Mouse (Mus musculus) spleen, adult 2 months (tissue): ENCODE results near the gene Best2. TPM values are rescaled to one million over a fixed set of nuclear protein-coding genes. Genes with fewer than 3 reads are reported as not detected.

Source experiments
- DNase-seq, 2 experiments: peaks; one replicate each; pipeline versions ENCODE4 v3.0.0 to v3.0.0-alpha.2; 2012 to 2021; ENCODE audit warnings: low spot score in 2 of 2, low read depth in 1 of 2
- H3K27ac ChIP-seq: fragments of 200-500 bp; 2 replicates; pipeline ENCODE4 v1.5.1; 2012; ENCODE audit warnings: low read length, inconsistent platforms; ENCODE audit not compliant: insufficient read depth
- H3K27me3 ChIP-seq: fragments of 200-500 bp; 2 replicates; pipeline ENCODE4 v1.6.1; 2012; ENCODE audit warnings: mild to moderate bottlenecking, moderate library complexity, low read length, inconsistent platforms; ENCODE audit not compliant: control insufficient read depth, insufficient read depth
- H3K36me3 ChIP-seq: fragments of 200-500 bp; 2 replicates; pipeline ENCODE4 v1.6.1; 2012; ENCODE audit warnings: mild to moderate bottlenecking, low read length, inconsistent platforms; ENCODE audit not compliant: control insufficient read depth, insufficient read depth
- H3K4me1 ChIP-seq: fragments of 200-500 bp; 2 replicates; pipeline ENCODE4 v1.6.1; 2011; ENCODE audit warnings: inconsistent platforms; ENCODE audit not compliant: control insufficient read depth, insufficient read depth, insufficient read length
- H3K4me3 ChIP-seq: fragments of 200-500 bp; 2 replicates; pipeline ENCODE4 v1.5.1; 2011; ENCODE audit warnings: mild to moderate bottlenecking, inconsistent platforms; ENCODE audit not compliant: insufficient read depth, insufficient read length; ENCODE audit errors: extremely low read depth
- CTCF ChIP-seq: fragments of 200-500 bp; IDR thresholded peaks from 2 replicates; pipeline ENCODE4 v1.5.1; 2011; ENCODE audit warnings: mild to moderate bottlenecking, inconsistent platforms; ENCODE audit not compliant: insufficient read depth, insufficient read length, insufficient replicate concordance; ENCODE audit errors: extremely low read depth
- POLR2A ChIP-seq: fragments of 200-500 bp; IDR thresholded peaks from 2 replicates; pipeline ENCODE4 v1.6.1; 2011; ENCODE audit warnings: low read depth, low read length, inconsistent platforms
- WGBS: fragments of 180-500 bp; shearing (Covaris S2); methylation state at CpG from one replicate; pipeline ENCODE4 v1.1.7; 2018; 5-methylcytosine and 5-hydroxymethylcytosine counted together
- polyA plus RNA-seq: library from polyadenylated mRNA; depleted of rRNA; stranded (reverse); fragments of >200 nt; gene quantifications from 2 replicates; pipeline ENCODE4 v1.2.3, GENCODE M21; 2012; rRNA removed

Gene Best2
- polyA plus RNA-seq, 1 experiment, result not detected

- no peak overlapping the region for H3K27ac ChIP-seq
- no peak overlapping the region for H3K4me3 ChIP-seq
- 93% methylated on average over 13 of the region's 13 CpGs for WGBS
- H3K36me3 ChIP-seq, result no peaks in the 10 kb centered on the region
- H3K4me1 ChIP-seq, result peaks cover 23% of the 10 kb centered on the region; the same call in 1 of the 2 replicates
- H3K27me3 ChIP-seq, result no peaks in the 10 kb centered on the region
- TF ChIP-seq POLR2A (no peak), CTCF (no peak)
- no peak for DNase-seq
Observed at GRCm38 (mm10) chr8:84967532-84968304, 46.6 kb downstream of the Best2 start.

DNA sequence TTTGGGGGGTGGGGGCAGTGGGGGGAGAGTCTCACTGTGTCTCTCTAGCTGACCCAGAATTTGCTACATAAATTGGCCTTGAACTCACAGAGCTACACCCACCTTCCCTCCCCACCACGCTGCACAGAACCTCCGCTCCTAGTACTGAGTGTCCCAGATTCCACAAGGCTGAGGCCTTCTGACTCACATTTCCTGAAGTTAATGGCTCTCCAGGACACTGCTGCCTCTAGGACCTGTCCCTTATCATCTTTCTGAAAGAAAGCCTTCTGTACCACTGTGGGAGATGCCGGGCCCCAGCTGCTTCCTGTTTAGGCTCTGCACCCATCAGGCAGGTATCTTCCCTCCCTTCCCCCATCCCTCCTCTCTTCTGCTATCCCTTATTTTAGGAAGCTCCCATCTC, 47.7 kb downstream of the Best2 start:
- Histone ChIP-seq H3K27me3 (no peaks in the 10 kb centered on the region), H3K27ac (0 out of 2 replicates have a peak overlapping the region, but pooled peaks have one; percentile 0), H3K36me3 (no peaks in the 10 kb centered on the region), H3K4me1 (peaks cover 23% of the 10 kb centered on the region; the same call in 1 of the 2 replicates), H3K4me3 (no peak overlapping the region)
- no peak for DNase-seq
- no peak for TF ChIP-seq CTCF
- no peak for TF ChIP-seq POLR2A
- WGBS, result 54% methylated on average over 3 of the region's 3 CpGs

DNA sequence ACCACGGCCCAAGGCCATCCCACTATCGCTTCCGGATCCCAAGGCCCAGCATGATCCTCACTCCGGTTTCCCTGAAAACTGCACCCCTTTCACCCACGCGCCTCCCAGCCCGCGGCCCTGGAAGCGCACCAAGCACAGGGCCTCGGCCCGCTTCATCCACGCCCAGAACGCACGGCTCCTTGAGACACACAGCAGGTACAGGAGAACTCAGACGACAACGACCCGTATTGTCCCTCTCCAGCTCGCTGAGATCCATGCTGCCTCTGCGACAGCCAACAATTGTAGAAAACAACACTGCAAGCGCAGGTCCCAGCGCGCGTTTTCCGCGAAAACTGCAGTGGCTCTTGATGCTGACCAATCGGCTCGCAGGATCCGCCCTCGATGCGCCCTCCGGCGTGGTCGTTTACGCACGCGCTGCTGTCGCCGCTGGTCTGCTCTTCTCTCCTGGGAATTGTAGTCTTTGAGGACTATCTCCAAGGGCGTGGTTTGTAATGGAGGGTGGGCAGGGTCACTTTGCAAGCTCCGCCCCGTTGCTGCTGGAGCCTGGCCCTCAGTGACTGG, 48.5 kb downstream of the Best2 start:
- H3K36me3 ChIP-seq, result peaks cover 2% of the 10 kb centered on the region; the same call in 1 of the 2 replicates
- peaks cover 23% of the 10 kb centered on the region; the same call in 1 of the 2 replicates for H3K4me1 ChIP-seq
- no peaks in the 10 kb centered on the region for H3K27me3 ChIP-seq
- peak overlapping the region; percentile 34; the same call in 1 of the 2 replicates for H3K27ac ChIP-seq
- WGBS, result under 1% methylated on average over 41 of the region's 41 CpGs
- no peak for TF ChIP-seq CTCF
- no peak; the same call in 1 of the 2 replicates for TF ChIP-seq POLR2A
- H3K4me3 ChIP-seq, result peak overlapping the region; percentile 79
- peak; percentile 89 to 90 for DNase-seq

DNA sequence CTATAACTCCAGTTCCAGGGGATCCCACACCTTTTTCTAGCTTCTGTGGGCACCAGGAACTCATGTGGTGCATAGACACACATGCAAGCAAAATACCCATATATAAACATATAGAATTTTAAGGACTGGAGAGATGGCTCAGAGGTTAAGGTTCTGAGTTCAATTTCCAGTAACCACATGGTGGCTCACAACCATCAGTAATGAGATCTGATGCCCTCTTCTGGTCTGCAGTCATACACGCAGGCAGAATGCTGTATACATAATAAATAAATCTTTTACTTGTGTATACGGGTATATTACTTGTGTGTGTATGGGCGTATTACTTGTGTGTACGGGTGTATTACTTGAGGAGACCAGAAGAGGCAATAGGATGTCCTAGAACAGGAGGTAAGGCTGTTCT, 50.4 kb downstream of the Best2 start:
- DNase-seq, result no peak
- no peak for TF ChIP-seq CTCF
- no peak for TF ChIP-seq POLR2A

DNA sequence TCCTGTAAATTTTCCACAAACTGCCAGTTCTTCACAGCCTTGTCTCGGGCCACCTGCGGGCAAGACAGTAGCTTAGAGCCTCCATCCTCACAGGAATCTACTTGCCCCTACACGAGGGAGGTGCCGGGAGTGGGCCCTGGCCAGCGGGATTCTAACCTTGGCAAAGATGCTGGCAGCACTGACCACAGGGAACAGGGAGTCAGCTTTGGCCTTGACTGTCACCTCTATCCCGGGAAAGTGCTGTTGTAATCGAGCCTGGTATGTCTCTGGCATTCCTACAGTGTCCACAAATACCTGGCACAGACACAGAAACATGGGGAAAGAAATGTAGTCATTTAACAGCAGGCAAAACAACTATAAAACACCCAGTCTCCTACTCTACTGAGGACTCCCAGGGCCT, 54.5 kb downstream of the Best2 start:
- WGBS, result 93% methylated on average over 7 of the region's 7 CpGs
- Histone ChIP-seq H3K27ac (no peak overlapping the region), H3K27me3 (no peaks in the 10 kb centered on the region), H3K36me3 (peaks cover 2% of the 10 kb centered on the region; the same call in 1 of the 2 replicates), H3K4me3 (no peak overlapping the region), H3K4me1 (no peaks in the 10 kb centered on the region)
- DNase-seq, result no peak
- no peak for TF ChIP-seq POLR2A
- TF ChIP-seq CTCF, result no peak

More for the DNA sequence above, 50.4 kb downstream of the Best2 start:
- H3K36me3 ChIP-seq, result peaks cover 2% of the 10 kb centered on the region; the same call in 1 of the 2 replicates
- 84% methylated on average over 4 of the region's 4 CpGs for WGBS
- H3K4me3 ChIP-seq, result no peak overlapping the region
- H3K4me1 ChIP-seq, result peaks cover 17% of the 10 kb centered on the region; the same call in 1 of the 2 replicates
- H3K27ac ChIP-seq, result no peak overlapping the region
- no peaks in the 10 kb centered on the region for H3K27me3 ChIP-seq

Other genes starting within 250 kb of the Best2 start
- gene Nfix, start 214.2 kb downstream of the Best2 start, polyA plus RNA-seq, result 13.7 and 17.1 TPM in 2 replicates
- 1.6 and 1.8 TPM in 2 replicates for gene Dand5, start 191.7 kb downstream of the Best2 start, polyA plus RNA-seq
- 20.3 and 61.4 TPM in 2 replicates for gene Gadd45gip1, start 183.0 kb downstream of the Best2 start, polyA plus RNA-seq
- 125 and 162 TPM in 2 replicates for gene Rad23a, start 173.9 kb downstream of the Best2 start, polyA plus RNA-seq
- gene Calr, start 167.6 kb downstream of the Best2 start, polyA plus RNA-seq, result 112 and 116 TPM in 2 replicates
- 50.3 and 55.0 TPM in 2 replicates for gene Farsa, start 157.5 kb downstream of the Best2 start, polyA plus RNA-seq
- 1.8 and 2.0 TPM in 2 replicates for gene Syce2, start 142.4 kb downstream of the Best2 start, polyA plus RNA-seq
- 44.2 and 48.3 TPM in 2 replicates for gene Gcdh, start 120.6 kb downstream of the Best2 start, polyA plus RNA-seq
- gene Klf1, start 112.6 kb downstream of the Best2 start, polyA plus RNA-seq, result 46.5 and 70.0 TPM in 2 replicates
- gene Dnase2a, start 106.0 kb downstream of the Best2 start, polyA plus RNA-seq, result 43.4 and 44.9 TPM in 2 replicates
- gene Mast1, start 77.2 kb downstream of the Best2 start, polyA plus RNA-seq, result 0.70 and 0.74 TPM in 2 replicates
- gene Rtbdn, start 67.5 kb downstream of the Best2 start, polyA plus RNA-seq, result not detected in 2 replicates
- gene Gm49661, start 45.1 kb downstream of the Best2 start, polyA plus RNA-seq, result not detected in 2 replicates
- 149 and 164 TPM in 2 replicates for gene Prdx2, start 44.9 kb downstream of the Best2 start, polyA plus RNA-seq
- gene Rnaseh2a, start 44.8 kb downstream of the Best2 start, polyA plus RNA-seq, result 34.2 and 35.6 TPM in 2 replicates
- 89.2 and 154 TPM in 2 replicates for gene Junb, start 35.8 kb downstream of the Best2 start, polyA plus RNA-seq
- gene Hook2, start 23.9 kb downstream of the Best2 start, polyA plus RNA-seq, result 3.6 and 3.9 TPM in 2 replicates
- gene Asna1, start 10.8 kb upstream of the Best2 start, polyA plus RNA-seq, result 71.6 and 72.0 TPM in 2 replicates
- gene Trir, start 12.3 kb upstream of the Best2 start, polyA plus RNA-seq, result 87.8 and 137 TPM in 2 replicates
- gene Tnpo2, start 22.4 kb upstream of the Best2 start, polyA plus RNA-seq, result 40.0 and 47.5 TPM in 2 replicates
- gene Fbxw9, start 45.5 kb upstream of the Best2 start, polyA plus RNA-seq, result 18.8 and 22.5 TPM in 2 replicates
- gene Gm5741, start 53.5 kb upstream of the Best2 start, polyA plus RNA-seq, result 0.48 and 1.4 TPM in 2 replicates
- 40.6 and 84.9 TPM in 2 replicates for gene Dhps, start 57.2 kb upstream of the Best2 start, polyA plus RNA-seq
- gene Wdr83os, start 66.2 kb upstream of the Best2 start, polyA plus RNA-seq, result 68.5 and 73.6 TPM in 2 replicates
- 20.6 and 26.3 TPM in 2 replicates for gene Wdr83, start 66.8 kb upstream of the Best2 start, polyA plus RNA-seq
- 163 and 165 TPM in 2 replicates for gene Man2b1, start 68.7 kb upstream of the Best2 start, polyA plus RNA-seq
- 0.05 and 0.11 TPM in 2 replicates for gene Zfp791, start 108.6 kb upstream of the Best2 start, polyA plus RNA-seq
- 0.04 TPM in 1 of 2 replicates, not detected in the other for gene Cks1brt, start 137.4 kb upstream of the Best2 start, polyA plus RNA-seq
- not detected in 2 replicates for gene Olfr371, start 211.5 kb upstream of the Best2 start, polyA plus RNA-seq